In the genomic region with DNA sequence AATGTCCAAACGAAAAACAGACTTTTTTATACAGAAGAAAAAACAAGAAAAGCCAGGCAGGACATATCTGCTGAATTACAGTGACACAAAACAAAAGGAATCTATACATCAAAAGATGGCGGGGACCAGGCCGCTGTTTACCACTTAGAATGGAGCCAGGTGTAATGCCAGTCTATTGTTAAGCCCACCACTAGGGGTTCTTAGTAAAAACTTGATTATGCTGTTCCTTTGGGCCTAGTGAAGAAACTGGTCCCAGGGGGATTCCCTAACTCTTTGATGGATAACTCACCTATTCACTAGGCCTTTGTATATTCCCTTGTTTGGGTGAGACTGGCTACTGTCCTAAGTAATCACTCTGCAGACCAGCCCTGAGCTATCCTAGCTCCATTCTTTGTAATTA, we compare ENCODE assay signal across 25 mouse cellular contexts. TPM values are rescaled to one million over a fixed set of nuclear protein-coding genes. Genes with fewer than 3 reads are reported as not detected.
DNase-seq lines count a peak whose midpoint lies in the region; ATAC-seq and TF ChIP-seq lines count a peak whose summit lies in the region.
"Had no signal": no experiment of that assay in that cellular context is flagged by ENCODE, and none has a peak within 500 bp of the region (broad histone marks: within the 10 kb centered on the region; RNA-seq: fewer than 3 reads in every experiment).

No protein-coding gene starts in this region.

- no peak for TF ChIP-seq EP300 in liver, postnatal 0 days (IDR thresholded peaks at IDR 0.05; ENCODE audit: low read depth)
- no peak for TF ChIP-seq EP300 in stomach, postnatal 0 days (optimal IDR thresholded peaks at IDR 0.05)

- H3K4me2 ChIP-seq in heart, embryonic 11.5 days: no peak overlapping the region
- H3K4me2 ChIP-seq in liver, postnatal 0 days (ENCODE audit: low read depth, low read length): no peak overlapping the region
- no peak overlapping the region for H3K4me2 ChIP-seq in liver, embryonic 11.5 days
- no peak overlapping the region for H3K4me2 ChIP-seq in stomach, postnatal 0 days (replicated peaks; ENCODE audit: low read depth)
- H3K4me2 ChIP-seq: embryonic facial prominence, embryonic 12.5 days; embryonic facial prominence, embryonic 15.5 days; forebrain, embryonic 12.5 days; forebrain, embryonic 15.5 days; hindbrain, embryonic 13.5 days had no signal

- ATAC-seq in heart, embryonic 11.5 days (replicated peaks; ENCODE audit: insufficient number of reproducible peaks, low FRiP score, low TSS enrichment): no peak
- ATAC-seq in liver, postnatal 0 days: no peak
- ATAC-seq in liver, embryonic 11.5 days (replicated peaks; ENCODE audit: low FRiP score): no peak
- ATAC-seq in stomach, postnatal 0 days (ENCODE audit: low FRiP score, low TSS enrichment): no peak
- ATAC-seq: activated CD4-positive, CD25-positive, alpha-beta regulatory T cell, adult 4 months; forebrain, embryonic 15.5 days; hindbrain, embryonic 16.5 days; inflammation-experienced regulatory T-cells, adult 6 months had no signal

- H3K4me3 ChIP-seq in heart, embryonic 10.5 days: no peak overlapping the region
- no peak overlapping the region for H3K4me3 ChIP-seq in heart, embryonic 11.5 days (ENCODE audit: low read depth, low read length)
- no peak overlapping the region for H3K4me3 ChIP-seq in liver, postnatal 0 days (ENCODE audit: low read depth, low read length)
- no peak overlapping the region for H3K4me3 ChIP-seq in liver, embryonic 11.5 days (ENCODE audit: low read depth, low read length)
- no peak overlapping the region for H3K4me3 ChIP-seq in stomach, postnatal 0 days (ENCODE audit: low read depth, low read length)
- H3K4me3 ChIP-seq: embryonic facial prominence, embryonic 12.5 days; embryonic facial prominence, embryonic 15.5 days; erythroblast, embryonic 14.5 days; forebrain, embryonic 12.5 days; forebrain, embryonic 15.5 days; hindbrain, embryonic 13.5 days had no signal

- H3K4me1 ChIP-seq in heart, embryonic 10.5 days: no peaks in the 10 kb centered on the region; the same call in 1 of the 2 replicates
- no peaks in the 10 kb centered on the region for H3K4me1 ChIP-seq in heart, embryonic 11.5 days (ENCODE audit: control insufficient read depth, insufficient read depth, low read length)
- 0 out of 2 replicates have a peak, but pooled peaks cover 3% of the 10 kb centered on the region for H3K4me1 ChIP-seq in liver, postnatal 0 days (ENCODE audit: insufficient read depth)
- H3K4me1 ChIP-seq in liver, embryonic 11.5 days (replicated peaks; ENCODE audit: control insufficient read depth, insufficient read depth, low read length): 0 out of 2 replicates have a peak, but pooled peaks cover 1% of the 10 kb centered on the region
- H3K4me1 ChIP-seq in stomach, postnatal 0 days (replicated peaks; ENCODE audit: control insufficient read depth, insufficient read depth): no peaks in the 10 kb centered on the region; the same call in 1 of the 2 replicates
- H3K4me1 ChIP-seq: embryonic facial prominence, embryonic 12.5 days; embryonic facial prominence, embryonic 15.5 days; forebrain, embryonic 15.5 days had no signal

- H3K27me3 ChIP-seq in heart, embryonic 10.5 days (ENCODE audit: insufficient read depth, poor library complexity, severe bottlenecking): no peaks in the 10 kb centered on the region
- no peaks in the 10 kb centered on the region for H3K27me3 ChIP-seq in heart, embryonic 11.5 days (ENCODE audit: control insufficient read depth, insufficient read depth, low read length)
- H3K27me3 ChIP-seq in liver, postnatal 0 days (ENCODE audit: insufficient read depth, low read length): no peaks in the 10 kb centered on the region
- no peaks in the 10 kb centered on the region for H3K27me3 ChIP-seq in liver, embryonic 11.5 days (replicated peaks; ENCODE audit: control insufficient read depth, insufficient read depth, low read length)
- H3K27me3 ChIP-seq in stomach, postnatal 0 days (ENCODE audit: control insufficient read depth, insufficient read depth, low read length): no peaks in the 10 kb centered on the region
- H3K27me3 ChIP-seq: embryonic facial prominence, embryonic 12.5 days; embryonic facial prominence, embryonic 15.5 days; forebrain, embryonic 12.5 days; forebrain, embryonic 15.5 days; hindbrain, embryonic 13.5 days; Patski had no signal

- no peak overlapping the region for H3K27ac ChIP-seq in heart, embryonic 10.5 days
- no peak overlapping the region for H3K27ac ChIP-seq in heart, embryonic 11.5 days (ENCODE audit: low read depth, low read length)
- peak overlapping the region; percentile 90 for H3K27ac ChIP-seq in liver, postnatal 0 days (ENCODE audit: low read depth)
- H3K27ac ChIP-seq in liver, embryonic 11.5 days (ENCODE audit: low read depth, low read length): no peak overlapping the region
- H3K27ac ChIP-seq in stomach, postnatal 0 days (replicated peaks): peak overlapping the region; percentile 83
- H3K27ac ChIP-seq: embryonic facial prominence, embryonic 12.5 days; embryonic facial prominence, embryonic 15.5 days; forebrain, embryonic 12.5 days; forebrain, embryonic 15.5 days; hindbrain, embryonic 13.5 days had no signal

- no peak for TF ChIP-seq CTCF in liver, postnatal 0 days (IDR thresholded peaks at IDR 0.05; ENCODE audit: low read depth)
- TF ChIP-seq CTCF in stomach, postnatal 0 days (IDR thresholded peaks at IDR 0.05; ENCODE audit: low read depth): no peak

- no peaks in the 10 kb centered on the region for H3K36me3 ChIP-seq in heart, embryonic 10.5 days
- no peaks in the 10 kb centered on the region for H3K36me3 ChIP-seq in heart, embryonic 11.5 days (ENCODE audit: control insufficient read depth, insufficient read depth, low read length)
- no peaks in the 10 kb centered on the region for H3K36me3 ChIP-seq in liver, postnatal 0 days (replicated peaks; ENCODE audit: insufficient read depth, low read length)
- no peaks in the 10 kb centered on the region for H3K36me3 ChIP-seq in liver, embryonic 11.5 days (ENCODE audit: control insufficient read depth, insufficient read depth, low read length)
- H3K36me3 ChIP-seq in stomach, postnatal 0 days (ENCODE audit: control insufficient read depth, insufficient read depth, low read length): no peaks in the 10 kb centered on the region
- H3K36me3 ChIP-seq: embryonic facial prominence, embryonic 12.5 days; embryonic facial prominence, embryonic 15.5 days; forebrain, embryonic 12.5 days; forebrain, embryonic 15.5 days; G1E; hindbrain, embryonic 13.5 days had no signal

- peak; percentile 28 for DNase-seq in heart, embryonic 10.5 days (ENCODE audit: low spot score)
- no peak for DNase-seq in liver, postnatal 0 days
- no peak for DNase-seq in liver, embryonic 11.5 days (ENCODE audit: low spot score)
- DNase-seq in ZHBTc4 (ENCODE audit: low read depth, low spot score): peak; percentile 72
- DNase-seq in stomach, postnatal 0 days (ENCODE audit: low spot score): no peak
- no peak for DNase-seq in right cerebral cortex, postnatal 25 days
- DNase-seq in left cerebral cortex, adult 9 months (ENCODE audit: low spot score in 2 of 2): no peak
- DNase-seq: adrenal gland, adult 8-10 months; adrenal gland, postnatal 25 days; cerebellum, adult 18-20 months; cerebellum, adult 9-10 months; cerebellum, postnatal 14 days; gastrocnemius, postnatal 25 days had no signal

- WGBS in heart, embryonic 10.5 days: 88% methylated on average over 3 of the region's 3 CpGs
- WGBS in heart, embryonic 11.5 days (ENCODE audit: insufficient replicate concordance): 82% methylated on average over 3 of the region's 3 CpGs
- 85% methylated on average over 3 of the region's 3 CpGs for WGBS in liver, postnatal 0 days (ENCODE audit: insufficient replicate concordance)
- 85% methylated on average over 3 of the region's 3 CpGs for WGBS in liver, embryonic 11.5 days
- WGBS in stomach, postnatal 0 days: 91% methylated on average over 3 of the region's 3 CpGs

- H3K9me3 ChIP-seq in heart, embryonic 10.5 days: no peaks in the 10 kb centered on the region
- no peaks in the 10 kb centered on the region for H3K9me3 ChIP-seq in heart, embryonic 11.5 days (replicated peaks; ENCODE audit: control insufficient read depth, low read length)
- no peaks in the 10 kb centered on the region for H3K9me3 ChIP-seq in liver, postnatal 0 days (ENCODE audit: low read length)
- H3K9me3 ChIP-seq in liver, embryonic 11.5 days (ENCODE audit: control insufficient read depth, low read length): no peaks in the 10 kb centered on the region
- H3K9me3 ChIP-seq in stomach, postnatal 0 days (ENCODE audit: control insufficient read depth, low read length): no peaks in the 10 kb centered on the region
- H3K9me3 ChIP-seq: embryonic facial prominence, embryonic 12.5 days; embryonic facial prominence, embryonic 15.5 days; forebrain, embryonic 12.5 days; forebrain, embryonic 15.5 days; G1E; hindbrain, embryonic 13.5 days had no signal

- no peak overlapping the region for H3K9ac ChIP-seq in heart, embryonic 11.5 days (ENCODE audit: low read depth, low read length)
- no peak overlapping the region for H3K9ac ChIP-seq in liver, postnatal 0 days (replicated peaks)
- H3K9ac ChIP-seq in liver, embryonic 11.5 days (ENCODE audit: low read depth, low read length): no peak overlapping the region
- H3K9ac ChIP-seq in stomach, postnatal 0 days (ENCODE audit: low read length): no peak overlapping the region
- H3K9ac ChIP-seq: embryonic facial prominence, embryonic 12.5 days; embryonic facial prominence, embryonic 15.5 days; forebrain, embryonic 12.5 days; forebrain, embryonic 15.5 days; hindbrain, embryonic 13.5 days had no signal

RNA-seq across cellular contexts. Expression of a gene that starts 40.2 kb away (rescaled TPM):
- polyA plus RNA-seq in heart, embryonic 10.5 days (2016; fragmentation: Nextera tagmentation; extraction: Ambion mirVana): 50.6 and 74.5 TPM in 2 replicates
- polyA plus RNA-seq in heart, embryonic 11.5 days (2014; fragmentation: Nextera tagmentation; extraction: Ambion mirVana): 87.9 and 88.8 TPM in 2 replicates
- polyA plus RNA-seq in liver, postnatal 0 days (2015; fragmentation: Nextera tagmentation; extraction: Ambion mirVana): 114 and 116 TPM in 2 replicates
- 30.1 and 33.1 TPM in 2 replicates for polyA plus RNA-seq in liver, embryonic 11.5 days (2014; fragmentation: Nextera tagmentation; extraction: Ambion mirVana)
- polyA plus RNA-seq in stomach, postnatal 0 days (2015; fragmentation: Nextera tagmentation; extraction: Ambion mirVana): 416 and 426 TPM in 2 replicates

Comparison
In these comparisons a context has a peak if more than half of its experiments do, and no peak if none do; other contexts are left out.
1. H3K27ac ChIP-seq: peak in liver, postnatal 0 days (single experiment) and stomach, postnatal 0 days (single experiment); none in heart, embryonic 10.5 days (single experiment), heart, embryonic 11.5 days (single experiment) and liver, embryonic 11.5 days (single experiment).
2. DNase-seq: peak in heart, embryonic 10.5 days (single experiment) and ZHBTc4 (single experiment); none in liver, postnatal 0 days (single experiment), liver, embryonic 11.5 days (single experiment), stomach, postnatal 0 days (single experiment), right cerebral cortex, postnatal 25 days (single experiment) and left cerebral cortex, adult 9 months (0 of 2).